Mouse (Mus musculus) inflammation-experienced regulatory T-cells (primary cell): ENCODE measurements around the gene Setmar. TPM values are rescaled to one million over a fixed set of nuclear protein-coding genes. Genes with fewer than 3 reads are reported as not detected.

Experiments
- polyA plus RNA-seq, 2 experiments: library from polyadenylated mRNA; unstranded; fragments of 100-300 nt; shearing (Covaris generic); gene quantifications; one replicate each; pipeline ENCODE4 v1.2.1; 2017

The Setmar gene
- 1 to 10 TPM; 3.5 to 4.0 TPM for polyA plus RNA-seq

DNA sequence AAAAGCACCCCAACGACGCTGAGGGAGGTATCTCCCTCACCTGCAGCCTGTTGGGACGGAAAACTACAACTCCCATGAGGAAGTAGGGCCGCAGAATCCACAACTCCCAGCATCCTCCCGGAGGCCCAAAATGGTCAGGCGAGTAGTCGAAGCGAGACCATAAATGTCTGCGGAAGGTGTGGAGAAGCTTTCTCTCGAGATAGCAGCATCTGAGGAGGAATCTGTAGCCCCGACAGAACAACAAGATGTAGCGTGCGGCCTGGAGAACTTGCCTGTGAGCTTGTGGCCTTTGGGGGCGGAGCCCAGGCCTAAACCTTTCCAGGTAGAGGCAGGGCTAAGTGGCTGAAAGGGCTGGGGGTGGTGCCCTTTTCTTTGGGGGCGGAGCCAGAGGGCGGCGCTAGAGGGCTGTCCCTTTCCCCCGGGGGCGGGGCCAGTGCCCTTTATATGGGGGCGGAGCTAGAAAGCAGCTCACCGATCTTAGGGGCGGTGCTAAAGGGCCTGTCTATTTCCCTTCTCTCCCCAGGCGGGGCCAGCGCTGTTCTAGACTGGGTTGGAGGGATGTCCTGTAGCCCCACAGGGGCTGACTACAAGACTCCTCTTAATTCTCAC, at the start of gene Setmar:
TSS of gene Setmar (plus strand) at position 128 of the 609 bp plus-strand sequence.

Other genes with a start within 250 kb of the Setmar start
- 10 to 100 TPM; 28.0 to 28.6 TPM for gene Sumf1, start 120.5 kb downstream of the Setmar start, polyA plus RNA-seq
- gene Itpr1, start 148.1 kb downstream of the Setmar start, polyA plus RNA-seq, result 10 to 100 TPM; 18.2 to 18.6 TPM